Mouse (Mus musculus) myocyte (in vitro differentiated cells): ENCODE measurements around the gene Med13l. TPM values are rescaled to one million over a fixed set of nuclear protein-coding genes. Genes with fewer than 3 reads are reported as not detected.

Experiments
- H3K27me3 ChIP-seq: one replicate; pipeline ENCODE4 v1.6.1; 2011; ENCODE audit not compliant: control insufficient read depth, insufficient read depth, insufficient read length
- H3K36me3 ChIP-seq: one replicate; pipeline ENCODE4 v1.6.1; 2011; ENCODE audit not compliant: control insufficient read depth, insufficient read depth
- H3K4me2 ChIP-seq: one replicate; pipeline ENCODE4 v1.6.1; 2011; ENCODE audit warnings: low read depth, control low read depth
- H3K4me3 ChIP-seq: one replicate; pipeline ENCODE4 v1.5.1; 2011; ENCODE audit warnings: mild to moderate bottlenecking, control low read depth, moderate library complexity
- H3K79me2 ChIP-seq: one replicate; pipeline ENCODE4 v1.6.1; 2011; ENCODE audit not compliant: control insufficient read depth, insufficient read depth
- H3ac ChIP-seq: one replicate; pipeline ENCODE4 v1.6.1; 2011; ENCODE audit not compliant: control insufficient read depth, insufficient read length
- CEBPB ChIP-seq: IDR thresholded peaks from 2 replicates; pipeline ENCODE4 v1.6.1; 2011; ENCODE audit warnings: mild to moderate bottlenecking, moderate library complexity; ENCODE audit not compliant: poor library complexity, insufficient read depth, severe bottlenecking
- E2F4 ChIP-seq: IDR thresholded peaks from one replicate; pipeline ENCODE4 v1.6.1; 2011; ENCODE audit warnings: mild to moderate bottlenecking, control low read depth, moderate library complexity; ENCODE audit not compliant: insufficient read depth
- MAX ChIP-seq: IDR thresholded peaks from one replicate; pipeline ENCODE4 v1.6.1; 2011; ENCODE audit warnings: low read depth, mild to moderate bottlenecking, control low read depth
- MYOD1 ChIP-seq, 3 experiments: IDR thresholded peaks; one replicate each; pipeline ENCODE4 v1.6.1; 2011; ENCODE audit warnings: control low read depth in 2 of 3, low read depth in 2 of 3, mild to moderate bottlenecking in 2 of 3, moderate library complexity in 1 of 3; ENCODE audit not compliant: insufficient read length in 2 of 3, control insufficient read depth in 1 of 3
- MYOG ChIP-seq, 3 experiments: IDR thresholded peaks; one replicate each; pipeline ENCODE4 v1.6.1; 2011; ENCODE audit warnings: control low read depth in 2 of 3, low read depth in 2 of 3, mild to moderate bottlenecking in 2 of 3; ENCODE audit not compliant: insufficient read length in 2 of 3, control insufficient read depth in 1 of 3, insufficient read depth in 1 of 3
- POLR2A ChIP-seq: IDR thresholded peaks from one replicate; pipeline ENCODE4 v1.6.1; 2011; ENCODE audit warnings: low read depth, mild to moderate bottlenecking, control low read depth, moderate library complexity; ENCODE audit not compliant: insufficient read length
- POLR2AphosphoS2 ChIP-seq: IDR thresholded peaks from one replicate; pipeline ENCODE4 v1.6.1; 2011; ENCODE audit warnings: low read depth, control low read depth; ENCODE audit not compliant: insufficient read length
- REST ChIP-seq: IDR thresholded peaks from one replicate; pipeline ENCODE4 v1.6.1; 2011; ENCODE audit warnings: mild to moderate bottlenecking, control low read depth, moderate library complexity; ENCODE audit not compliant: insufficient read depth, insufficient read length
- SRF ChIP-seq: IDR thresholded peaks from one replicate; pipeline ENCODE4 v1.6.1; 2011; ENCODE audit warnings: low read depth; ENCODE audit not compliant: control insufficient read depth, insufficient read length
- TCF12 ChIP-seq: IDR thresholded peaks from one replicate; pipeline ENCODE4 v1.6.1; 2011; ENCODE audit warnings: mild to moderate bottlenecking, control low read depth; ENCODE audit not compliant: poor library complexity, insufficient read depth, severe bottlenecking
- TCF3 ChIP-seq: IDR thresholded peaks from one replicate; pipeline ENCODE4 v1.6.1; 2011; ENCODE audit warnings: low read depth, control low read depth; ENCODE audit not compliant: insufficient read length
- USF1 ChIP-seq: IDR thresholded peaks from one replicate; pipeline ENCODE4 v1.6.1; 2011; ENCODE audit warnings: low read depth, mild to moderate bottlenecking, control low read depth, moderate library complexity
- polyA plus RNA-seq: library from polyadenylated mRNA; unstranded; fragments of >200 nt; fragmentation: generic; extraction: Trizol; gene quantifications from one replicate; pipeline ENCODE4 v1.2.1, GENCODE M21; 2012; ENCODE audit warnings: missing spikeins

The Med13l gene
- polyA plus RNA-seq, 1 experiment, result 7.4 TPM

GRCm38 (mm10) chr5:118673859-118674258, 113.4 kb downstream of the Med13l start:
- no peak for TF ChIP-seq USF1
- TF ChIP-seq POLR2AphosphoS2, result no peak
- no peak for TF ChIP-seq POLR2A
- no peak for TF ChIP-seq TCF3
- no peak for TF ChIP-seq CEBPB
- TF ChIP-seq E2F4, result no peak
- no peak for TF ChIP-seq SRF
- TF ChIP-seq MYOD1 (IDR thresholded peaks at IDR 0.05; ENCODE audit: control insufficient read depth in 1 of 3, insufficient read length in 2 of 3, low read depth in 2 of 3), result no peak
- no peak for TF ChIP-seq REST
- no peak for TF ChIP-seq MYOG (IDR thresholded peaks at IDR 0.05; ENCODE audit: control insufficient read depth in 1 of 3, insufficient read depth in 1 of 3, insufficient read length in 2 of 3, low read depth in 2 of 3)
- no peak for TF ChIP-seq TCF12
- no peak for TF ChIP-seq MAX
- Histone ChIP-seq H3K4me2 (no peak overlapping the region), H3K79me2 (peaks cover 23% of the 10 kb centered on the region), H3K4me3 (no peak overlapping the region), H3K27me3 (no peaks in the 10 kb centered on the region), H3ac (no peak overlapping the region), H3K36me3 (no peaks in the 10 kb centered on the region)

- no peak for TF ChIP-seq CEBPB
- no peak for TF ChIP-seq MYOG (IDR thresholded peaks at IDR 0.05; ENCODE audit: control insufficient read depth in 1 of 3, insufficient read depth in 1 of 3, insufficient read length in 2 of 3, low read depth in 2 of 3)
- no peak for TF ChIP-seq TCF3
- Histone ChIP-seq H3K27me3 (no peaks in the 10 kb centered on the region), H3K79me2 (peaks cover 20% of the 10 kb centered on the region), H3ac (no peak overlapping the region), H3K4me2 (no peak overlapping the region), H3K36me3 (no peaks in the 10 kb centered on the region), H3K4me3 (no peak overlapping the region)
Observed at GRCm38 (mm10) chr5:118674321-118674720, 113.8 kb downstream of the Med13l start.

GRCm38 (mm10) chr5:118675697-118676096, 115.2 kb downstream of the Med13l start:
- no peak overlapping the region for H3ac ChIP-seq
- no peak overlapping the region for H3K4me2 ChIP-seq
- H3K79me2 ChIP-seq, result peaks cover 20% of the 10 kb centered on the region
- peaks cover 3% of the 10 kb centered on the region for H3K36me3 ChIP-seq
- H3K4me3 ChIP-seq, result no peak overlapping the region
- no peaks in the 10 kb centered on the region for H3K27me3 ChIP-seq
- TF ChIP-seq POLR2A (no peak), E2F4 (no peak), POLR2AphosphoS2 (no peak), MYOG (IDR thresholded peaks at IDR 0.05; ENCODE audit: control insufficient read depth in 1 of 3, insufficient read depth in 1 of 3, insufficient read length in 2 of 3, low read depth in 2 of 3) (no peak), MYOD1 (IDR thresholded peaks at IDR 0.05; ENCODE audit: control insufficient read depth in 1 of 3, insufficient read length in 2 of 3, low read depth in 2 of 3) (no peak), USF1 (no peak), CEBPB (no peak), SRF (no peak), MAX (no peak), TCF12 (no peak)

DNA sequence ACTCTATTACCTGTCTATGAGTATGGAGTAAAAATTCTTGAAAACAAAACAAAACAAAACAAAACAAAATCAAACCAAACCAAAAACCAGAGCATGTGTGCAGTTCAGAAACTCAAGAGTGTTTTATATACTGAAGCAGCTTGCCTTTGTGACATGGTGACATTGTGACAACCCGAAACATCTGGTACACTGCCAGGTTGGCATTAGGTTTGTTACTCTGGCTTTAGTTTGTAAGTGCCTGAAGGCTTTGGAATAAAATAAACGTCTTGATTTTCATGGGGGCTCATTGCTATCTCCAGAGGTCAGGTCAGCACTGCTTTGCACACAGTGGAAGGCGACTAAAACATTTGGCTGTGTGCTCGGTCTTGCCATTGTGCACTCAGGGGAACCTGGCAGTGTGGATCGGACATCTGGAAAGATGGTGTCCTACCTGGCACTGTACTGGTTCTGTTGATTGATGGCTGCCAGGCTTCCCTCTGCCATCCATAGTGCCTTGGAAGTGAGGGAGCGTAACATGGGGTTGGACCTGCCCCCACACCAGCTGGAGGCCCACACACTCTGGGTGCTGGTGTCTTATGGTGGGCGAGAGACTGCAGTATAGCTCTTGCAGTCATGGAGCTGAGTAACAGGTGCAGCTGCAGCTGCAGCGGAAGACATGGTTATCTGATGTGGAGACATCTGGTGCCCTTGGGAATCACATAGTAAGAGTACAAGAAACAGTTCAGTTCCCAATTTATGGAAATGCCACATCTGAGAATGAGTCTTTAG, 115.9 kb downstream of the Med13l start:
- peak in 2 of 3 experiments; percentile 48 to 69 for TF ChIP-seq MYOG (IDR thresholded peaks at IDR 0.05; ENCODE audit: control insufficient read depth in 1 of 3, insufficient read depth in 1 of 3, insufficient read length in 2 of 3, low read depth in 2 of 3)
- TF ChIP-seq MYOD1 (IDR thresholded peaks at IDR 0.05; ENCODE audit: control insufficient read depth in 1 of 3, insufficient read length in 2 of 3, low read depth in 2 of 3), result peak in 2 of 3 experiments; percentile 87 to 89
- TF ChIP-seq CEBPB, result no peak
- no peak overlapping the region for H3ac ChIP-seq
- H3K4me2 ChIP-seq, result no peak overlapping the region
- H3K4me3 ChIP-seq, result no peak overlapping the region
- H3K27me3 ChIP-seq, result no peaks in the 10 kb centered on the region
- H3K36me3 ChIP-seq, result peaks cover 3% of the 10 kb centered on the region
- peaks cover 20% of the 10 kb centered on the region for H3K79me2 ChIP-seq

DNA sequence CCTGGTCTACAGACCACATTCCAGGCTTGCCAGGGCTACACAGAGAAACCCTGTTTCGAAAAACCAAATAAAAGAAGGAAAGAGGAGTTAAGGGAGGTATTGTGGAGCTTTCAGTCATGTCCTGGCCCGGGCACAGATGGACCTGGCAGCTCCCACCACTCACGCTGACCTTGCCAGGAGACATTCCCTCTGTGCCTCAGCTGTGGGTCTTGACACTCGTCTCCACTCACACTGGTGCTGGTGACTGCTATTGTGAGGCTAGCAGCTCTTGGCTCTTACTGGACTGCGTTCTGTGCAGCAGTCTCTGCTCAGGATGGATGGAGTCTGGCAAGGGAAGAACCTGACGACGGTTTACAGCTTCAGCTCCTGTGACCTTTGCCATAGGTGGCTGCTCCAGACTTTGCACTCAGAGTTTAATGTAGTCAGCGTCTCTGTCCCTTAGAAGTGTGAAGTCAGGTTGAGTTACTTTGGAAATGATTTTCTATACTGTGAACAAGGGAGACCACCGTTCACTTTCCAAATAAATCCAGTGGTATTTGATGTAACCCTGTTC, 118.9 kb downstream of the Med13l start:
- H3K4me2 ChIP-seq, result no peak overlapping the region
- H3ac ChIP-seq, result no peak overlapping the region
- H3K4me3 ChIP-seq, result no peak overlapping the region
- peaks cover 3% of the 10 kb centered on the region for H3K36me3 ChIP-seq
- H3K79me2 ChIP-seq, result peaks cover 20% of the 10 kb centered on the region
- TF ChIP-seq CEBPB, result no peak
- no peak for TF ChIP-seq POLR2AphosphoS2
- TF ChIP-seq USF1, result no peak
- no peak for TF ChIP-seq TCF12
- no peak for TF ChIP-seq SRF
- no peak for TF ChIP-seq POLR2A
- TF ChIP-seq E2F4, result no peak
- TF ChIP-seq REST, result no peak
- no peak for TF ChIP-seq TCF3
- no peaks in the 10 kb centered on the region for H3K27me3 ChIP-seq
